Mouse (Mus musculus) CH12.LX (cell line): ENCODE measurements around the gene Meioc.

Experiments
- CHD1 ChIP-seq: IDR thresholded peaks from 2 replicates; pipeline ENCODE4 v1.6.1; 2012; ENCODE audit warnings: low read depth, low read length, improper control_type of control experiment, inconsistent platforms
- CHD2 ChIP-seq: IDR thresholded peaks from 2 replicates; pipeline ENCODE4 v1.6.1; 2011; ENCODE audit warnings: low read length, improper control_type of control experiment
- CTCF ChIP-seq, 2 experiments: IDR thresholded peaks in 1 of 2; conservative IDR thresholded peaks in 1 of 2; 2 replicates each; pipeline ENCODE4 v1.5.1; 2011 to 2012; ENCODE audit warnings: low read depth in 2 of 2, low read length in 2 of 2, improper control_type of control experiment in 1 of 2, inconsistent platforms in 1 of 2, mild to moderate bottlenecking in 1 of 2, moderate library complexity in 1 of 2
- E2F4 ChIP-seq: IDR thresholded peaks from 2 replicates; pipeline ENCODE4 v1.6.1; 2011; ENCODE audit warnings: low read depth, low read length, improper control_type of control experiment; ENCODE audit not compliant: insufficient replicate concordance
- EP300 ChIP-seq: IDR thresholded peaks from 2 replicates; pipeline ENCODE4 v1.6.1; 2011; ENCODE audit warnings: low read length, improper control_type of control experiment
- HCFC1 ChIP-seq: IDR thresholded peaks from 2 replicates; pipeline ENCODE4 v1.6.1; 2012; ENCODE audit warnings: low read depth, mild to moderate bottlenecking, inconsistent platforms, low read length, improper control_type of control experiment
- KAT2A ChIP-seq: IDR thresholded peaks from 2 replicates; pipeline ENCODE4 v1.6.1; 2012; ENCODE audit warnings: low read length, improper control_type of control experiment, inconsistent platforms; ENCODE audit not compliant: insufficient replicate concordance
- MAFK ChIP-seq: IDR thresholded peaks from 2 replicates; pipeline ENCODE4 v1.6.1; 2011; ENCODE audit warnings: low read length, improper control_type of control experiment; ENCODE audit not compliant: insufficient replicate concordance
- MAX ChIP-seq: IDR thresholded peaks from 2 replicates; pipeline ENCODE4 v1.6.1; 2011; ENCODE audit warnings: low read length, improper control_type of control experiment
- SMC3 ChIP-seq: IDR thresholded peaks from 2 replicates; pipeline ENCODE4 v1.6.1; 2011; ENCODE audit warnings: low read depth, low read length, improper control_type of control experiment
- USF1 ChIP-seq: IDR thresholded peaks from 2 replicates; pipeline ENCODE4 v1.6.1; 2014; ENCODE audit warnings: low read depth, mild to moderate bottlenecking, inconsistent platforms, low read length, improper control_type of control experiment
- ZC3H11A ChIP-seq: IDR thresholded peaks from 2 replicates; pipeline ENCODE4 v1.6.1; 2012; ENCODE audit warnings: low read depth, mild to moderate bottlenecking, inconsistent platforms, low read length, improper control_type of control experiment
- ZMIZ1 ChIP-seq: IDR thresholded peaks from 2 replicates; pipeline ENCODE4 v1.6.1; 2012; ENCODE audit warnings: low read depth, mild to moderate bottlenecking, inconsistent platforms, low read length, improper control_type of control experiment
- ZNF384 ChIP-seq: IDR thresholded peaks from 2 replicates; pipeline ENCODE4 v1.6.1; 2012; ENCODE audit warnings: low read depth, low read length, improper control_type of control experiment, inconsistent platforms

GRCm38 (mm10) chr11:102731366-102731765 lies 67.8 kb downstream of the Meioc start:
- no peak for TF ChIP-seq CTCF (conservative IDR thresholded peaks at IDR 0.05 in 1 of 2, IDR thresholded peaks at IDR 0.05 in 1 of 2; ENCODE audit: low read depth in 2 of 2, low read length in 2 of 2)
- TF ChIP-seq HCFC1: no peak
- TF ChIP-seq USF1: no peak
- TF ChIP-seq ZC3H11A: no peak
- no peak for TF ChIP-seq EP300
- TF ChIP-seq E2F4: no peak
- TF ChIP-seq MAX: no peak
- TF ChIP-seq ZMIZ1: no peak
- TF ChIP-seq CHD2: no peak
- TF ChIP-seq MAFK: no peak
- TF ChIP-seq CHD1: no peak
- TF ChIP-seq KAT2A: no peak
- TF ChIP-seq SMC3: no peak
- no peak for TF ChIP-seq ZNF384
